Comparison of ENCODE assay signal across 11 mouse cellular contexts in genomic region chr2:147187061-147187870, GRCm38 (mm10). TPM values are rescaled to one million over a fixed set of nuclear protein-coding genes. Genes with fewer than 3 reads are reported as not detected.
A peak's percentile ranks its signal among the peaks of the same experiment; 100 is the strongest.
DNase-seq lines count a peak whose midpoint lies in the region; ATAC-seq and TF ChIP-seq lines count a peak whose summit lies in the region.
"Had no signal": no experiment of that assay in that cellular context is flagged by ENCODE, and none has a peak within 500 bp of the region (broad histone marks: within the 10 kb centered on the region; RNA-seq: fewer than 3 reads in every experiment).

No protein-coding gene starts in this region.

- H3K4me1 ChIP-seq in embryonic facial prominence, embryonic 13.5 days, result peaks cover 26% of the 10 kb centered on the region
- peaks cover 20% of the 10 kb centered on the region for H3K4me1 ChIP-seq in limb, embryonic 13.5 days

- H3K9ac ChIP-seq in embryonic facial prominence, embryonic 13.5 days, result no peak overlapping the region
- no peak overlapping the region for H3K9ac ChIP-seq in limb, embryonic 13.5 days
- H3K9ac ChIP-seq: liver, embryonic 12.5 days had no signal

- ATAC-seq in embryonic facial prominence, embryonic 13.5 days (ENCODE audit: insufficient number of reproducible peaks, insufficient read depth, low FRiP score, low TSS enrichment, low read depth), result 0 out of 2 replicates have a peak, but pooled peaks have one; percentile 38
- peak; percentile 26; the same call in 1 of the 2 replicates for ATAC-seq in limb, embryonic 13.5 days (ENCODE audit: low FRiP score, low read depth)
- ATAC-seq: liver, embryonic 12.5 days had no signal

- H3K4me2 ChIP-seq in embryonic facial prominence, embryonic 13.5 days, result peak overlapping the region; percentile 14; the same call in 1 of the 2 replicates
- H3K4me2 ChIP-seq in limb, embryonic 13.5 days (replicated peaks), result no peak overlapping the region
- H3K4me2 ChIP-seq: liver, embryonic 12.5 days had no signal

- DNase-seq in layer of hippocampus, adult 2 months (ENCODE audit: low spot score in 2 of 2), result no peak
- no peak for DNase-seq in layer of hippocampus, adult 18-20 months (ENCODE audit: low spot score in 2 of 2)
- peak; percentile 30 for DNase-seq in retina, embryonic 14.5 days (ENCODE audit: low spot score)
- no peak for DNase-seq in yolk sac, embryonic 10.5 days (ENCODE audit: low spot score)
- no peak for DNase-seq in right cerebral cortex, postnatal 14 days
- DNase-seq: kidney, postnatal 10 days; spleen, adult 18-20 months; thymus, postnatal 25 days had no signal

- H3K9me3 ChIP-seq in embryonic facial prominence, embryonic 13.5 days, result no peaks in the 10 kb centered on the region
- no peaks in the 10 kb centered on the region for H3K9me3 ChIP-seq in limb, embryonic 13.5 days
- H3K9me3 ChIP-seq: liver, embryonic 12.5 days had no signal

- peaks cover 96% of the 10 kb centered on the region for H3K27me3 ChIP-seq in embryonic facial prominence, embryonic 13.5 days
- peaks cover 95% of the 10 kb centered on the region for H3K27me3 ChIP-seq in limb, embryonic 13.5 days

- no peak overlapping the region; the same call in 1 of the 2 replicates for H3K4me3 ChIP-seq in layer of hippocampus, adult 2 months
- H3K4me3 ChIP-seq in embryonic facial prominence, embryonic 13.5 days, result no peak overlapping the region
- peak overlapping the region; percentile 9 for H3K4me3 ChIP-seq in limb, embryonic 13.5 days
- H3K4me3 ChIP-seq: liver, embryonic 12.5 days had no signal

- H3K36me3 ChIP-seq in embryonic facial prominence, embryonic 13.5 days, result no peaks in the 10 kb centered on the region
- no peaks in the 10 kb centered on the region for H3K36me3 ChIP-seq in limb, embryonic 13.5 days
- H3K36me3 ChIP-seq: liver, embryonic 12.5 days had no signal

- WGBS in embryonic facial prominence, embryonic 13.5 days, result under 1% methylated on average over 32 of the region's 33 CpGs
- under 1% methylated on average over 25 of the region's 33 CpGs for WGBS in limb, embryonic 13.5 days

- H3K27ac ChIP-seq in layer of hippocampus, adult 2 months, result peak overlapping the region; percentile 23; the same call in 1 of the 2 replicates
- no peak overlapping the region for H3K27ac ChIP-seq in embryonic facial prominence, embryonic 13.5 days
- H3K27ac ChIP-seq in limb, embryonic 13.5 days, result no peak overlapping the region
- H3K27ac ChIP-seq: liver, embryonic 12.5 days had no signal

- TF ChIP-seq CTCF in layer of hippocampus, adult 2 months (conservative IDR thresholded peaks at IDR 0.05), result no peak

RNA-seq across cellular contexts. Expression of gene Nkx2-2, which starts 6.8 kb away (rescaled TPM):
- total RNA-seq in layer of hippocampus, adult 2 months (2021), result 1 to 10 TPM; 4.6 to 7.0 TPM
- 1 to 10 TPM; 3.2 to 5.6 TPM for total RNA-seq in layer of hippocampus, adult 18-20 months (2021)
- polyA plus RNA-seq in embryonic facial prominence, embryonic 13.5 days (2015; fragmentation: Nextera tagmentation; extraction: Ambion mirVana), result not detected in 2 replicates
- not detected in 2 replicates for polyA plus RNA-seq in limb, embryonic 13.5 days (2015; fragmentation: Nextera tagmentation; extraction: Ambion mirVana)
- polyA plus RNA-seq: liver, embryonic 12.5 days had no signal
